Mouse (Mus musculus): ENCODE measurements around the gene Arl2bp.

The Arl2bp gene

DNA sequence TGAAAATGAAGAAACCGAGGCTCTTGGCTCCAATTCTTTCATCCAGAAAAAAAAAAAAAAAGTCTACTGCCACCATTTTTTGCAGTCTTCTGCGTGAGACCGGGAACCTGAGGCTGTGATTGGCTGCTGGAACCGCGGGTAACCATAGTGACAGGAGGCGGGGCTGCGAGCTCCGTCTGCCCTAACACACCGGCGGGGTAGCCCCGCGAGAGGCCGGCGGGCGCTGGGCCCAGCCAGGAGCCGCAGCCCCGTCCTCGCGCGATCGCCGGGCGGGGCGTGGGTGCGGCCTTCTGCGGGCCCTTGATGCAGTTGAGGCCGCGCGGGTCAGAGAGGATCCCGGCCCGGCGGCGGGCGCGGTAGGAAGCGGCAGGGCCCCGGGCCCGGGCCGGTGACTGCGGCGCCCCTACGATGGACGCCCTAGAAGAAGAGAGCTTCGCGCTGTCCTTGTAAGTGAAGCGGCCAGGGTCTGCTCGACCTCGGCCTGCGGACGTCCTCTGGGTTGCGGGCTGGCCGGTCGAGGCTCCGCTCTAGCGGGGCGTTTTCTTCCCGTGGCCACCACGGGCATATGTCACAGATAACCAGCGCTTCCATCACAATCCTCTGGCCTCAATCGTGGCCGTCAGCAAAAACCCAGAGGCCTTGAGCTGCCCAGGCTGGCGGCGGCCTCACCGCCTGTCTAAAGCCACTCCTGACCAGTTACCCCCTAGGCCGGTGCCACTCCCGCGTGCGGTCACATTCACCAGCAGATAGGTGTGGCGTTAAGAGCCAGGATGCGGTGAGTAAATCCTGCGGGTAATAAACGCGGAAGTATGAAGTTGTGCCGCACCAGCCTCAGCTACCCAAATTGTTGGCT is at the start of gene Arl2bp:
TSS of gene Arl2bp (plus strand) at position 145 of the 853 bp plus-strand sequence.
- peak; percentile 96 to 98 for DNase-seq (ENCODE audit: low spot score in 2 of 2)

DNA sequence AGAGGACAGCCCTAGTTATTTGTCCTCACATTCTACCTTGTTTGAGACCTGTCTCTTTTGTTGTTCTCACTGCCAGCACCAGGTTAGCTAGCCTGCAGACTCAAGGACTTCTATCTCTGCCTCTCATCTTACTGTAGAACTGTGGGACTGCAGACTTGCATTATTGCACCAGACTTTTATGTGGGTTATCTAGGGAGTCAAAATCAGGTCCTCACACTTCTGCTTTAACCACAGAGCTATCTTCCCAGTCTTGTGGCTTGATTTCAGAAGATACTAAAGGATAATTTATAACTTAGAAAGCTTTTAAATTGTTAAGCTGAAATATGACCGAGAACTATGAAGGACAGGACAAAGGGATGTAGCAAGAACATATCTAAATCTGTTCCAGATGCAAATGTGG is 41.5 kb upstream of the Arl2bp start:
- DNase-seq (ENCODE audit: low spot score in 2 of 2), result no peak

DNA sequence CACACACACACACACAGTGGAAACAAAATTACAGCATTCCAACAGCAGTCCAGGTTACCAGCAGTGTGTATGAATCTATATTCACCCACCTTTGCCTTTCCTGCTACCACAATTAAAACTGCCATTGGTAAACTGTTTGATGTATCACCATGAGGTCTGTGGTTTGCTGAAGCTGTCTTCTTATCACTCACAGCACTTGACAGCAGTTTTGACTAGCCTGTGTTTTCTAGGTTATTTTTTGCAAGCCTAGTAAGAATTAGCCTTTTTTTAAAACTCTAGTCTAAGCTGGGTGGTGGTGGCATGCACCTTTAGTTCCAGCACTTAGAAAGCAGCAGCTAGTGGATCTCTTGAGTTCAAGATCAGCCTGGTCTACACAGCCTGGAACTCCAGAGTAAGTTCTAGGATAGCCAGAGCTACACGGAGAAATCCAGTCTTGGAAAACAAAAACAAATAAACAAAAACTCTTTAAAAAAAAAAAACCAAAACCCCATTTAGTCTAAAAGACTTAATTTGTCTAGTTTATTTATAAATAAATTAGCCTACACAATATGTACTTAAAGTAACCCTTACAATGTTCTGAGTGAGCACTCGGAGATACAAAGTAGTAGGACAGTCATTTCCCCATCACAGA is 32.7 kb upstream of the Arl2bp start:
- DNase-seq (ENCODE audit: low spot score in 2 of 2), result no peak

DNA sequence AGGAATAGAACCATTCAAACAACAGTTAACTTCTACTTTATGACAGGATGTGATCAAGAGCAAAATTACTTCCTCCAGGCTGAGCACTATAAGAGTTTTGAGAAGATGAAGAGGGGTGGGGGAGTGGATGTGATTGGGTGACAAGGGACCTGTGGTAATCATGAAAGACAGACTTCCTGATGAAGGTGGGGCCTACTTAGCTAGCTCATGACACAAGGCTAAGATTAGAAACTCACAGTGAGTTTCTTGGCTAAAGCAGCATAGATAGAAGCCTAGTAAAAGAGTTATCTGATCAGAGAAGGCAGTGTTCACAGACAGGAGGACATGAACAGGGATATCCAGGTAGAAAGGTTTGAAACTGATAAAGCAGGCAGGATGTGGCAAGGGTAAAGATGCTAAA is 32.2 kb upstream of the Arl2bp start:
- no peak for DNase-seq (ENCODE audit: low spot score in 2 of 2)

DNA sequence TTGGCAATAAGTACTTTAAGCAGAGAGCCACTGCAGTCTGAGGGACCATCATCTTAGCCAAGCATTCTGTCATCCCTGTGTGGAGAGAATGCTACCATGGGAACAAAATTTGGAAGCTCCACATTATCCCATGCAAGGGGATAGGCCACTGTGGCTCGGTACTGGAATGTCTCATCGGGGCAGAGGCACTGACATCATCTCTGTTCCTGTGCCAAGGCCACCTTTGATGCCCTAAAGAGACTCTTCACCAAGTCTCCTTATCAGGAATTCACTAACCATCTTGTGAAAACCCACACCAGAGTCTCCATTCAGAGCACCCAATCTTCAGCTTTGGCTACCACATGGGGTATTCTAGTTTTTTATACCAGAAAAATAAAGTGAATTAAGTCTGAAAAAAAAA is 25.2 kb upstream of the Arl2bp start:
- DNase-seq (ENCODE audit: low spot score in 2 of 2), result no peak

DNA sequence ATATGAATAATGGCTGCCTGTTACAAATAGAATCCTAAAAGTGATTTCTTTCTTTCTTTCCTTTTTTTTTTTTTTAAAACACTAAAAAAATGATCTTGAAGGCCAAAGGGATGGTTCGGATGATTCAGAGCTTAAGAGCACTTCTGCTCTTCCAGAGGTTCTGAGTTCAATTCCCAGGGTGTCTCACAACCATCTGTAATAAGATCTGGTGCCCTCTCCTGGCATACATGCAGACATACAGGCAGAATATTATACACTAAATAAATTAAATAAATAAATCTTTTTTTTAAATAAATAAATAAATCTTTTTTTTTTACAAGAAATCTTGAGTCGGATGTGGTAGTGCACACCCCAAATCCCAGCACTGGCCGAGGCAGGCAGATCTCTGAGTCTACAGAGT is 24.5 kb upstream of the Arl2bp start:
- DNase-seq (ENCODE audit: low spot score in 2 of 2), result no peak

DNA sequence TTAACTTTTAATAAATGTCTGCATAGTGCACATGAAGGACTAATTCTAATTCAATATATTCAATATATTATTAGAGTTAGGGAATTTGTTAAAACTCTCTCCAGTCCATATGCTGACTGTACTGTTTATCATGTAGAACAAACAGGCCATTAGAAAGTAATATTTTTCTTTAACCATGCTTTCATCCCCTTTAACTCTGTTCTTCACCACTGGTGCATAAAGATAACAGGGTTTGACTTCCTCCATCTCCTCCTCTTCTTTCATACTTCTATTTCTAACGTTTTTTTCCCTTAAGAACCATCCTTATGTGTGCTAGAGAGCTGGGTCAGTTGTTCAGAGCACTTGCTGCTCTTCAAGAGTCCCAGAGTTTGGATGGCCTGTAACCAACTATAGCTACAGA is 21.2 kb upstream of the Arl2bp start:
- no peak for DNase-seq (ENCODE audit: low spot score in 2 of 2)

DNA sequence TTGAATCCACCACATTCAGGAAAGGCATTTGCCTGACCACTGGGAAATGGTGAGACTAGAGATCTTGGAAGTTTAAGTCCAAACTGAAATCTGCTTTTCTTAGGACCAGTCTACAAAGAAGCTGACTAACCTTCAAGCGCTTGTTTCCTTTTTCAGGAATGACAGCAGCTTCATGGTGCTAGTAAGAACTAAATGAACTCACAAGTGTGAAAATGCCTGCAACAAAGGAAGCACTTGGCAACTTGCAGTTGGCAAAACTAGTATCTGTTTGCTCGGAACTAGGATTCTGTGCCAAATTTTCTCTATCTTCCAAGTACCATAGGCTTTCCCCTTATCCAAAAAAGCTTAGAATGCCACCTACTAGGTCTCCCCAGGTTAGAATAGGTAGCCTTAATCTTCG is 20.2 kb upstream of the Arl2bp start:
- DNase-seq (ENCODE audit: low spot score in 2 of 2), result no peak

DNA sequence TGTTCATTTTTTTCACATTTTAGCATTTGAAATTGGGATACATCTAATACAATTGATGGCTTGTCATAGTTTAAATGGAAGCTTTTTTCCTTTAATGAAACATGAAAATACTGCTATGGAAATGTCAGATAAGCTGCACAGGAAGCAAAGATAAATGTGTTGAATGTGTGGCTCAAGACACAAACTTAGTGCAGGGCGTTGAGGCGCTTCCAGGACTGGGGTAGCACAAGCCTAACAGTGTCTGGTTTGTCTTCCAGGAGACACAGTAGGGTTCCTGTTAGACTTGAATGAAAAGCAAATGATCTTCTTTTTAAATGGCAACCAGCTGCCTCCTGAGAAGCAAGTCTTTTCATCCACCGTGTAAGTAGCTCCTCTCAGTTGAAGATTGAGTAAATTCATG is 16.9 kb upstream of the Arl2bp start:
- no peak for DNase-seq (ENCODE audit: low spot score in 2 of 2)

DNA sequence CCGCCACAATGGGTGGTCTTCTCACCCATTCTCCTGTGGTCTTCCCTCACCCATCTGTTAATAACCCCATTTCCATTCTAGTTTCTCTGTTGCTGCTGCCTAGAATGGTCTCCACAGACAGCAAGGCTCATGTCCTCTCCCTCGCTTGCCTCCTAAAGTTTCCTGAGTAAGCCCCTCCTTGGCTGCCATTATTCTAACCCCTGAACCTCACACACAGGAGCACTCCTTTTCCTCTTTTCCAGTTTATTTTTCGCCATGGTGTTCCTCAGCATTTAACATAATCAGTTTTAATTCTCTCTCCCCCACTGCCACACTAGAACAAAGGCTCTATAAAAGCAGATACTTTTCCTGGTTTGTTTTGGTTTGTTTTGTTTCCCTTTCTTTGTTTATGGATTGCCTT is 13.4 kb upstream of the Arl2bp start:
- DNase-seq (ENCODE audit: low spot score in 2 of 2), result no peak

DNA sequence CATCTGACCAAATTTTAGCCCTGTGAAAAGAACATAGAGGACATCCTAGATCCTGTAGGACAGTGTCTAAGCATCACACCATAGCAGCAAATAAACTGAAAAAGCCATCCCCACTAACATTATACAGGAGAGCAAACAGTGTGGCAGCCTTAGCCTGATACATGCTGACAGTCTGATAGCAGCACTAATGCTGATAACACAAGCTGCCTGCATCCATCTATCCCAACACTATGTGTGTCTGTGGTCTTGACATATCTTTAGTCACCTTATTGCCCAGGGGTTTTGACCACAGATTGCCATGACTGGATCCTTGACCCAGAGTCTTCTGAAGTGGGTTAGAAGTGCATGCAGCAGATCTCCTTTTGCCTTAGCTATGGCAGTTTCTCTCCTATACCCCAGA is 11.4 kb upstream of the Arl2bp start:
- no peak for DNase-seq (ENCODE audit: low spot score in 2 of 2)

DNA sequence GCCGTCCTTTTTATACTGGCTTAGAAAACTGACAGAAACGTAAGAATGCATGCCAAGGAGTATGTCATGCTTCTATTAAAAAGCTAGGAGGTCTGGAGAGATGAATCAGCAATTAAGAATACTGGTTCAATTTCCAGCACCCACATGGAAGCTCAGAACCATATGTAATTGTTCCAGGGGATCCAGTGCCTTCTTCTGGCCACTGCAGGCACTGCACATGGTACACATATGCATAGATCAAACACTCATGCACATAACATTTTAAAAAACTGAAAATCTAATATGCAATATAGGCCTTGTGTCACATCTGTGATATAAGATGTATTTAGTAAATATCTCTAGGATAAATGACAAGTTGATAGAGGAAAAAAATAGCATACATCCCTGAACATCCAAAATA is 8.4 kb upstream of the Arl2bp start:
- DNase-seq (ENCODE audit: low spot score in 2 of 2), result no peak

DNA sequence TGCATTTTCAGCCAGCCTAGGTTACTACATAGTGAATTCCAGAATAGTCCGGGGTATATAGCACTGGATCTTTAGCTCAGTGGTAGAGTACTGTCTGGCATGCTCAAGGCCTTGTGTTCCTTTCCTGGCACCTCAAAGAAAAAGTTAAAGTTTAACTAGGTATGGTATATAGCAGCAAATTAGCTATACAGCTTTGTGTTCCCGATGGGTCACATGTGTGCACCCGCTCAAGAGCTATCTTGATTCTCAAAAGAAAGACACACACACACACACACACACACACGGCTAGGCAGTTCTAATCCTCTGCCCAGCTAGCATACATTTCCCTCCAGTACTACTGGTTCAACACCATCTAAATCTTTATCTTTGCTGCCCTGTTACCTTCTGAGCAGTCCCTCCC is 6.0 kb upstream of the Arl2bp start:
- no peak for DNase-seq (ENCODE audit: low spot score in 2 of 2)

DNA sequence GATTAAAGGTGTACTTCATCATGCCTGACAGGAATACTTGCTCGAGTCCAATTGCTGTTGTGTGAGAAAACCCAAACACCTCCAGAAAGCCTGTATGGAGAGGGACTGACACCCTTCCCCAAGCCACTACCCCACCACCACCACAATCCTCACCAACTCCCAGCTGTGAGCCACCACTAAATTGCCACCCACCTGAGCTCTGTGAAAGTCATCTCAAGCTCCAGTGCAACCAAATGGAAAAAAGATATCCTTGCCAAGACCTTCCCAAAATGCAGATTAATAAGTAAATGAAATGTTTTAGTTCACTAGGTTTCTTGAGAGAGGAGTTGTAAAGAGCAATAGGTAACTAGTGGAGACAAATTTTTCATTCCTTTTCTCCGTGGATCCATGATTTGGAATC is 1.7 kb upstream of the Arl2bp start:
- no peak for DNase-seq (ENCODE audit: low spot score in 2 of 2)

DNA sequence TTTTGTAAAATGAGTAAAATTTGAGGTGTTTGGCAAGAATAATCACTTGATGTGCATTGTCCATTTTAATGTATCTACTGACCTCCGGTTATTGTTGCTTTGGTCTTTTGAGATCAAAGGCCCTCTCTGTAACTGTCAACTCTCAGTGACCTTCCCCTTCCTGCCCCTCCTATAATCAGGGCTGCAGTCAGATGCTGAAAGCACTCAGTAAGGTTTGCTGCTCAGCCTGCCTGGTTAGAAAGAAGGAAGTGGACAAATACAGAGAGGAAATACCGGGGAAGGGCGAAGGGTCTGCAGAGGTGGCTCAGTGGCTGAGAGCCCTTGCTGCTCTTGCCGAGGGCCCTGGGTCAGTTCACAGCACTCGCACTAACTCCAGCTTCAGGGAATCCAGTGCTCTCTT is 8.0 kb downstream of the Arl2bp start:
- DNase-seq (ENCODE audit: low spot score in 2 of 2), result no peak

DNA sequence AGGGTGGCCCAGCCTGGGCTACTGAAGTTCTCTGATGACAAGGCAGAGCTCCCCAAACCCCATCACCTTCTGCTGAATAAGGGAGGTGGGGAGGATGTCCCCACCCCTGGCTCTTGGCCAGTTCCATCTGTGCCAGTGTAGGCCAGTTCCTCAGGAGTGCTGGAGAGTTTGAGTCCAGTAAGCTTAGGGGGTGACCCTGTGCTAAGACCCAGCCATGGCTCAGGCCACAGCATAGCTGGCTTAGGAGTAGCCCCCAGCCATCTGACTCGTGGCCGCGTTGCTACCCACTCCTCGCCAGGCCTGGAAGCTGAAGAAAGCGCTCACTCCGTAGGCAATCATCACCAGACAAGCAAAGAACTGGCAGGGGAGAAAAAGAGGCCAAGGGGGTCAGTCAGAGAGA is 9.5 kb downstream of the Arl2bp start:
- DNase-seq (ENCODE audit: low spot score in 2 of 2), result no peak

DNA sequence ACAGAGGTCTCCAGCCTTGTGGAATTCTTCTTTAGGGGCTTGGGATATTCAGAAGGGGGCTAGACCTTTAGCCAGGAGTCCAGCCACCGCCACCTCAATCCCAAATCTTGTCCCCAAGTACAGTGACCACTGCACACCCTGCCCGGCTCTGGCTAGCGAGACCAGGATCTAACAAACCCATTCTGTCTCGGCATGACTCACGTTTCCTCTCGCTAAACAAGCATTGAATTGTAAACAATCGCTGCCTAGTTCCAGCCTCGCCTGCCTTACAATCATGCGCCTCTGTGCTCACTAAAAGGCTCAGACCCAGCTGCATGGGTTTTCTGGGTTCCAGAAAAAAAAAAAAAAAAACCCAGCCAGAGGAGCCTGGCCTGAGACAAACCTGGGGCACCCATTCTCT is 12.2 kb downstream of the Arl2bp start:
- peak; percentile 61 to 66 for DNase-seq (ENCODE audit: low spot score in 2 of 2)

DNA sequence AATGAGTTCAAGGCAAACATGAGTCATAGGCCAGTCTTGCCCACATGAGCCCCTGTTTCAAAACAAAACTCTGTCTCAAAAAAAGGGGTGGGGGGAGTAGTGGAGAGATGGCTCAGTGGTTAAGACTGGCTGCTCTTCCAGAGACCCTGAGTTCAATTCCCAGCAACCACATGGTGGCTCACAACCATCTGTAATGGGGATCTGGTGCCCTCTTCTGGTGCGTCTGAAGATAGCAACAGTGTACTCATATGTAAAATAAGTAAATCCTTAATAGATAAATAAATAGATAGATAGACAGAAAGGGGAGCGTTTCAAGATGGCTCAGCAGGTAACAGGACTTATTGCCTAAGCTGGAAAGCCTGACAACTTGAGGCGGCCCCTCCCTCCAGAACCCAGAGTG is 14.0 kb downstream of the Arl2bp start:
- DNase-seq (ENCODE audit: low spot score in 2 of 2), result no peak

DNA sequence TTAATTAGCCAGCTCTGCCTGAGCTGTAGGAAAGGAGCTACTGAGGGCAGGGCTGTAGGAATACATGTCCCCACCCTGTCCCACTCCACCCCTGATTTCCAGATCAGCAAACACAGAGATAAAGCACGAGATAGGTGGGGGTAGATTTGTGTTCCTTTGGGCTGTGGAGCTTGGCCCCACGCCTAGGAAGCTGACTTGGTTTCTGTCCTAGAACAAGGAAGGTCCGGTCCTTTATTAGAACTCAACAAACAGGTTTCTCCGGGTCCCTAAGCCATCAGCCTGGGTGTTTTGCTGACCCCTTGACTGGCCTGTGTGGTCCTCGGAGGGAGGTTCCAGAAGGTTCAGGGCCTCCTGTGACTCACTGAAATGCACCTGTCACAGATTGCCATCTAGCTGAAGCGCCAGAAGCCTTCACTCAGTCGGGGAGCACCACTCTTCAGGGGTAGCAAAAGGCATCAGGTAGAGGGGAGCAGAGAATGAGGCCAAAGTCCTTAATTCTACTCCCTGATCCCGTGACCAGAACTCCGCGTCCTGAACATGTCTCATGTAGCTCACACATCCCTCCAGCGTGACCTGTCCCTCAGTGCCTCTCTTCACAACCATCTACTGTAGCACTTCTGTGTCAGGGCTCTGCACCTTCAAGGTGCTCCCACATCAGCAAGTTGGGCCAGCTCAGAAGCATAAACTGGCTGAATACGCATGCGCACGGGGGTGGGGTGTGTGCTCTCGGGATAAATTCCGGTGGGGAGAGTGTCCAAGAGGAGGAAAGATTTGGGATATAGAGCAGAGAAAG is 16.5 kb downstream of the Arl2bp start:
- no peak for DNase-seq (ENCODE audit: low spot score in 2 of 2)

DNA sequence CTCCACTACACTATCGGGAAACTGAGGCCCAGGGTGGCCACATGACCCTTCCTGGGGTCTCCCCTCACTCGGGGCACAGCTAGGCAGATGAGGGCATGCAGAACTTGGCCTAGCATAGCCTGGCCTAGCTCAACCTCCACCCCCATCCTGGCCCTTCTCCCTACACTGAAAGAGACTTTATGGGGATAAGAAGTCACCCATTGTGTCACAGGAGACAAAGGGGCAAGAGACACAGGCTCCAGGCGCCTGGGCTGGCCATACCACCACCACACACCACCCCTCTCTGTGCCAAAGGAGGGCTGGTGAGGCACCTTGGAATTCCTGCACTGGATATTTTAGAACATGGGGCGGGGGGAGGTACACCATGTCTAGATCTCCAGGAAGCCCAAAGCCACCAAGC is 17.9 kb downstream of the Arl2bp start:
- no peak for DNase-seq (ENCODE audit: low spot score in 2 of 2)

DNA sequence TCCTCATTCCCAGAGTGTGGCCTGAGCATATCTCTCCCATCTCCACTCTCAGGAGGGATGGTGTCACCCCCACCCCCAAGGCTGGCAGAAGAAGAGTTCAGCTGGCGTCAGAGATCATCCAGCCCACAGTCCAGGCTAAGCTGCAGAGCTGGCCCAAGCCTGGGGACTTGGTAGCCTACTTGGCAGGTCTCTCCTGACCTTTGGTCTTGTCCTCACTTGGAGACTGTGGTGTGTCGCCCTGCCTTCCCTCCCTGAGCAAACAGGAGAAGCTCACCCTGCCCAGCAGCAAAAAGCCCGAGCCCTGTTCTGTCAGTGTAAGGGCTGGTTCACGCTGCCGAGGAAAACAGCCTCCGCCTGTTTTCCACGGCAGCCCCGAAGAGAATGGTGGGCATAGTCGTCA is 19.6 kb downstream of the Arl2bp start:
- no peak for DNase-seq (ENCODE audit: low spot score in 2 of 2)

DNA sequence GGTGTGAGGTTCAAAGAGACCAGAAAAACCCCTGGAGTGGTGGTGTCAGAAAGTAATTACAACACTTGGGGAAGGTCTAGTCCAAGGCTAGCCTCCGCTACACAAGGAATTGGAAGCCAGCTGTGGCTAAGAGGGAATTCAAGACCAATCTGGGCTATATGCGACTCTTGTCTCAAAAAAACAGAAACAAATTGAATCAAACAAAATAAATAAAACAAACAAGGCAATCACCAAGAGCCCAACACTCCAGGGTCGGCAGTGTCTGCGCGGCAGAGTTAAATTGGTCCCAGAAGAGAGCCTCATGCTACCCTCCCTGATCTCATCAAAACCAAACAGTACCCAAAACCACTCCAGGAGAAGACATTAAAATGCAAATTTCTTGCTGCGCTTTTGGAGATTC is 28.3 kb downstream of the Arl2bp start:
- DNase-seq (ENCODE audit: low spot score in 2 of 2), result peak in 1 of 2 experiments; percentile 15

Measured in right cerebral cortex, postnatal 10 days (tissue).